Mouse (Mus musculus) spleen, postnatal 10 days (tissue): ENCODE measurements at regions not wholly inside any gene's neighbourhood (a gene's known extent, or its start where the extent isn't known, plus 50 kb on each side); places are given as distances from the start of the nearest gene placed in this dataset.
"Not testable (repeated sequence)": the region's sequence is repeated elsewhere in the genome, so short reads cannot be mapped to it uniquely, and the experiment has no call there.

ENCODE experiments used
- DNase-seq, 2 experiments: peaks; one replicate each; pipeline ENCODE4 v3.0.0; 2021 to 2022; ENCODE audit warnings: low spot score in 2 of 2

DNA sequence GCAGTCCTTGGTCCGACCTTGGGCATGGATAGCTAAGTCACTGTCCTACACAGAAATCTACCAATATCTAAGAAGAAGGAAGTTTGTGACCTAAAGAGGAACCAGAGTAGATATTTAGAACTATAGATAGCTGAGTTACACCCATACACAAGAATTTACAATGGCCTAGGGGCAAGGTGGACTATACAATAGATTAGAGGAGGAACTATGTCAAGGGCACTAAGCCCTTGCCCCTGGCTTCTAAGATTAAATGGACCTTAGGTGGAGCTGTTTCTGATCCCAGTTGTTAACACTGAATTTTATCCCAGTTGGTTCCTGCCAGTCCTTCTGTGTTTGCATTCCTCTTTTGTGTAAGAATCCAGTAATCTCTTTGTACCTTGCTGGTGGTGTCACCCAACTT lies 1077.7 kb downstream of the Basp1 start:
- not testable (repeated sequence) for DNase-seq

DNA sequence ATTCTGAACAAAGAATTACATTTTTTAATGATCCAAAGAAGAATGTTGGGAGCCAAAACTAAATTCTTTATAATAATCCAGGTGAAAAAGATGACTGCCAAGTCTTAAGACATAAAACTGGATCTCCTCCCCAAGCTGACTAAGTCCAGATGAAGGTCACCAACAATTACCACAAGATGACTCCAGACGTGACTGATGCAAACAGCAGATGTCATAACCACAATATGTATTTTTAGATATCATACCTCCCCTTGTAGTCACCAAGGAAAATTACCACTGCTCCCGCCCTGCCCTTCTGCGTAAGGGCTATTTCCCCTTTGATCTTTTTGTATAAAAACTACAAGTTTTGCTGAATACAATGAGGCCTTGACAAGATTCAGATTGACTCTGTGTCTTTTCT lies 1110.4 kb downstream of the Basp1 start:
- not testable (repeated sequence) for DNase-seq

GRCm38 (mm10) chr15:24297236-24297635 lies 1116.3 kb downstream of the Basp1 start:
- no peak for DNase-seq

DNA sequence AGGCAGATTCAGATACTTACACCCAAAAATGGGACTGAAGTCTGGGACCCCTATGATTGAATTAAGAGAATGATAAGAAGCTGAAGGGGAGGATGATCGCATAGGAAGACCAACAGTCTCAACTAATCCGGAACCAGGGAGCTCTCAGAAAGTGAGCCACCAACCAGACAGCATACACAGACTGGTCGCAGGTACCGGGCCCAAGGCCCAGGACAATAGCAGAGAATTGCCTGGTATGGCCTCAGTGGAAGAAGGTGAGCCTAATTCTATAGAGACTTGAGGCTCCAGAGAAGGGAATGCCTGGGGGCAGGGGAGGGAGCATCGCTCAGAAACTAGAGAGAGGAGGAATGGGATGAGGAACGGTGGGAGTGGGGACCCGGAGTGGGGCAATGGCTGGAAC lies 1116.8 kb downstream of the Basp1 start:
- DNase-seq = no peak

DNA sequence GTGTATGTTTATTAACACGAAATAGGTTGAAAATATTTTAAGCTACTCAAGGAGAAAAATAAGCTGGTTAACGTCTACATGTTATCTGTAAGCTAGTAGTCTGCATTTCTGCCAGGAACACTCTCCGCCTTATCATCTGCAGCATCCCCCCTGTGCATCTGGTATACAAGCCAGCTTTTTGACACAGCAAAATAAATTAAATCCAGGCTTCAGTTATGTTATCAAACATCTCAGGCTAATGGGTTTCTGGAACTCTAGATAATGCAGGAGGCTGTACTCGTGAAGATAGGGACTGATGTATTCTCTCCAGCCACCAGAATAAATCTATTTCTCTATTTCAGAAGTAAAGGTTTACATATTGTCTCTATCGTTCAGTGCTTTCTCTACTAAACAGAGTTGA lies 1138.5 kb downstream of the Basp1 start:
- no peak for DNase-seq

GRCm38 (mm10) chr15:24267360-24267759 lies 1146.2 kb downstream of the Basp1 start:
- DNase-seq = no peak
